In the genomic region with DNA sequence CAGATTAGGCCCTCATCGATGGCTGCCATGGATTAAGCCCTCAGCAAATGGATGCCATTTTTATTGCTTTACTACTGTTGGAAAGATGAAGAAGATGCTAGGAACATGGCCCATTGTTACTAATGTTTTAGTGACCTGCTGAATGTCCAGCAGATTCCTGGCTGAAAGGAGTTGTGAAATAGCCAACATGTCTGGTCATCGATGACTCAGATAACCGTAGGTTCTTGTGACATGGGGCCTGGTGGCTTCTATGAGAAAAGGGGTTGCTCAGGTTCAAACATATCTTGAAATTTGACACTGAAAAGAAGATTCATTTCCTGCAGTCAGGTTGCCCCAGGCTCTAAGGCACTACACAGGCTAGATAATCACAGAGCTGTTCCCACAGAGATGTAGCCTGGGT, we compare ENCODE assay signal across 17 mouse cellular contexts. TPM values are rescaled to one million over a fixed set of nuclear protein-coding genes. Genes with fewer than 3 reads are reported as not detected.
"Had no signal": no experiment of that assay in that cellular context is flagged by ENCODE, and none has a peak within 500 bp of the region (broad histone marks: within the 10 kb centered on the region; RNA-seq: fewer than 3 reads in every experiment).

No protein-coding gene starts in this region.

- H3K9me3 ChIP-seq: limb, embryonic 15.5 days; liver, embryonic 15.5 days; lung, embryonic 15.5 days; megakaryocyte, embryonic 14.5 days; midbrain, embryonic 15.5 days; neural tube, embryonic 12.5 days had no signal

- ATAC-seq: midbrain, embryonic 15.5 days had no signal

- DNase-seq: kidney, postnatal 10 days; kidney, postnatal 4 days; left cerebral cortex, postnatal 4 days; lung, postnatal 14 days; retina, postnatal 1 day; right cerebral cortex, postnatal 25 days; thymus, postnatal 36 days had no signal

- H3K27ac ChIP-seq: layer of hippocampus, adult 2 months; limb, embryonic 15.5 days; liver, embryonic 15.5 days; lung, embryonic 15.5 days; macrophage; midbrain, embryonic 15.5 days; neural tube, embryonic 12.5 days had no signal

- H3K36me3 ChIP-seq: limb, embryonic 15.5 days; liver, embryonic 15.5 days; lung, embryonic 15.5 days; midbrain, embryonic 15.5 days; neural tube, embryonic 12.5 days had no signal

- H3K4me2 ChIP-seq: limb, embryonic 15.5 days; liver, embryonic 15.5 days; lung, embryonic 15.5 days; midbrain, embryonic 11.5 days; midbrain, embryonic 15.5 days; neural tube, embryonic 12.5 days had no signal

- H3K4me1 ChIP-seq: limb, embryonic 15.5 days; lung, embryonic 15.5 days; midbrain, embryonic 15.5 days; neural tube, embryonic 12.5 days had no signal

- H3K27me3 ChIP-seq: limb, embryonic 15.5 days; liver, embryonic 15.5 days; lung, embryonic 15.5 days; midbrain, embryonic 15.5 days; neural tube, embryonic 12.5 days had no signal

- H3K9ac ChIP-seq: limb, embryonic 15.5 days; liver, embryonic 15.5 days; lung, embryonic 15.5 days; midbrain, embryonic 15.5 days; neural tube, embryonic 12.5 days had no signal

- H3K4me3 ChIP-seq: layer of hippocampus, adult 2 months; limb, embryonic 15.5 days; liver, embryonic 15.5 days; lung, embryonic 15.5 days; megakaryocyte, embryonic 14.5 days; midbrain, embryonic 15.5 days; neural tube, embryonic 12.5 days had no signal

RNA-seq across cellular contexts. Expression of gene Aqp8, which starts 7.0 kb away (rescaled TPM):
- polyA plus RNA-seq: kidney, embryonic 14.5 days; limb, embryonic 15.5 days; lung, embryonic 15.5 days; macrophage; midbrain, embryonic 15.5 days had no signal

RNA-seq across cellular contexts. Expression of gene Zkscan2, which starts 45.2 kb away (rescaled TPM):
- polyA plus RNA-seq: macrophage had no signal
